Mouse (Mus musculus): Measurements from ENCODE around the gene Slc25a35.
"Not testable (repeated sequence)": the region's sequence is repeated elsewhere in the genome, so short reads cannot be mapped to it uniquely, and the experiment has no call there.

- not testable (repeated sequence) for TF ChIP-seq CTCF (IDR thresholded peaks at IDR 0.05; ENCODE audit: low read depth, low read length); GATA1 (IDR thresholded peaks at IDR 0.05; ENCODE audit: borderline replicate concordance, low read length)
Observed at GRCm38 (mm10) chr11:69006575-69006974, 38.6 kb downstream of the Slc25a35 start.

All from G1E (cell line).